Mouse (Mus musculus) splenic B cell, adult 2 months (primary cell): ENCODE results near the gene Gm7075.
"Not testable (repeated sequence)": the region's sequence is repeated elsewhere in the genome, so short reads cannot be mapped to it uniquely, and the experiment has no call there.

Experiments used
- DNase-seq: peaks from one replicate; pipeline ENCODE4 v3.0.0-alpha.2; 2011; ENCODE audit warnings: low read depth, low spot score
- H3K27me3 ChIP-seq: 2 replicates; pipeline ENCODE4 v1.6.1; 2012; ENCODE audit warnings: mild to moderate bottlenecking, low read length, moderate library complexity, mixed read lengths; ENCODE audit not compliant: control insufficient read depth, poor library complexity, insufficient read depth, severe bottlenecking
- H3K36me3 ChIP-seq: 2 replicates; pipeline ENCODE4 v1.6.1; 2012; ENCODE audit warnings: mild to moderate bottlenecking, low read length, moderate library complexity, mixed read lengths; ENCODE audit not compliant: control insufficient read depth, poor library complexity, insufficient read depth, severe bottlenecking

Gm7075 gene

DNA sequence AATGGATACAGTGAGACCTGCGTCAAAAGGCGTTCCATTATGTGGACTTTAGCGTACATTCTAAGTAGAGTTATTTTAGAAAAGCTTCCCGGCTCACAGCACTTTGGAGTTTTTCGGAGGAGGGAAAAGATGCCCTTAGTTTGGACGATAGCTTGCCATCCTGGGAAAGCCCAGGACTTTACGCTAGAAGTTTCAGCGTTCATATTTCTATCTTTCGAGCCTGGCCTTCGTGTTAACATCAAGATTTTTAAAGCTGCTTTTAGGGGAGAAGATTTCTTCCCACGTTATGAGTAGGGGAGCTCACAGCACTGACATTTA, 7.4 kb upstream of the Gm7075 start:
- Histone ChIP-seq H3K36me3 (no peaks in the 10 kb centered on the region), H3K27me3 (no peaks in the 10 kb centered on the region)
- no peak for DNase-seq

DNA sequence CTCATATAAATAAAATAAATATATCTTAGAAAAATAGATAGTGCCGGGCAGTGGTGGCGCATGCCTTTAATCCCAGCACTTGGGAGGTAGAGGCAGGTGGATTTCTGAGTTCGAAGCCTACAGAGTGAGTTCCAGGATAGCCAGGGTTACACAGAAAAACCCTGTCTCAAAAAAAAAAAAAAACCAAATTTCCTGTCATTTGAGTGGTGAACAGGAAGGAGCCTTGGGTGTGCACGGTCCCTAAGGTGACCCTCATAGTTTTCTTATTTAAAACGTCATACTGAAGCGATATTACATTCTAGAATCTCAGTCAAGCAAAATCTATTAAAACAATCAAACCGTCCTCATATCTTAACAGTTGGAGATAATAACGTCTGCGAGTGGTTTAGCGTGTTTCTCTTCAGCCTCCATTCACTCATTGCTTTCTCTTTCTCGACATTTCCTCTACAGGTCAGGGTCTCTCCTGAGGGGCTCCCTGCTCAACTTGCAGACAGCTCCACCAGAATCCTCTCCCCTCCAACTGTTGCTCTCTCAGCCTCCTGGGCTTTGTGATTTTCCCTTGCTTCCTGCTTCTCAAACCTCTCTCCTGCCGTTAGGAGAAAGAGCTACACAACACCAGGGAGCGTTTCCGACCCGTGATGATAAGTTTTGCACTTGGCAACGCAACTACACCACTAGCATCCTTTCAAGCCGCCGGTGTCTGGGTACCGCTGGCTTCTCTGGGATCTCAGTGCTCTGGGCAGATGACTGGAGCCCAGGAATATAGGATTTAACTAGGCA, 6.8 kb upstream of the Gm7075 start:
- Histone ChIP-seq H3K27me3 (no peaks in the 10 kb centered on the region), H3K36me3 (no peaks in the 10 kb centered on the region)
- peak; percentile 48 for DNase-seq

DNA sequence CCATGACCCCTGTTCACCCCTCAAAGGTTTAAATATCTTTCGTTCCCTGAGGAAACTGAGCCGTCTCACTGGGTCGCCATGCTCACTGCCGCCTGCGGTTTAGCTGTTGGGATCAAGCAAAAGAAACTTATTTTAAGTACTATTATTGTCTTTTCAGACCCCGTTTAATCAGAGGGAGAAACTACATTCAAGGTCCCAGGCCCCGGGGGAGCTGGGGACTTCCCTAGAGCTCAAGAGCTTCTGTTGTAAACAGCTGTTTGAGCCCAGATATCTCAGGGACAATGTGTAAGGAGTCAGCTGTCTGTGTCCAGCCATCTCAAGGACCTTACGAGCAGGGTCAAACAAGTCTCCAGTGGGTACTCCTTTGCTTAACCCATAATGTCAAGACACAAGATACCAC, 5.6 kb upstream of the Gm7075 start:
- no peaks in the 10 kb centered on the region for H3K36me3 ChIP-seq
- no peaks in the 10 kb centered on the region for H3K27me3 ChIP-seq
- DNase-seq, result no peak

DNA sequence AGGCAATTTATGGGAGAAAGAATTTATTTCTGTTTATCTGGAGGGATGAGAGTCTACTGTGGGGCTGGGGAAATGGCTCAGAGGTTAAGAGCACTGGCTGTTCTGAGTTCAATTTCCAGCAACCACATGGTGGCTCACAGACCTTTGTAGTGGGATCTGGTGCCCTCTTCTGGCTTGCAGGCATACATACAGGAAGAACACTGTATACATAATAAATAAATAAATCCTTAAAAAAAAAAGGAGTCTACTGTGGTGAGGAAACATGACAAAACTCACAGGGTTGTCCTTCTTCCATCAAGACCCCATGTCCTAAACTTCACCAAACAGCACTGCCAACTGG, 2.9 kb upstream of the Gm7075 start:
- DNase-seq, result peak; percentile 78

DNA sequence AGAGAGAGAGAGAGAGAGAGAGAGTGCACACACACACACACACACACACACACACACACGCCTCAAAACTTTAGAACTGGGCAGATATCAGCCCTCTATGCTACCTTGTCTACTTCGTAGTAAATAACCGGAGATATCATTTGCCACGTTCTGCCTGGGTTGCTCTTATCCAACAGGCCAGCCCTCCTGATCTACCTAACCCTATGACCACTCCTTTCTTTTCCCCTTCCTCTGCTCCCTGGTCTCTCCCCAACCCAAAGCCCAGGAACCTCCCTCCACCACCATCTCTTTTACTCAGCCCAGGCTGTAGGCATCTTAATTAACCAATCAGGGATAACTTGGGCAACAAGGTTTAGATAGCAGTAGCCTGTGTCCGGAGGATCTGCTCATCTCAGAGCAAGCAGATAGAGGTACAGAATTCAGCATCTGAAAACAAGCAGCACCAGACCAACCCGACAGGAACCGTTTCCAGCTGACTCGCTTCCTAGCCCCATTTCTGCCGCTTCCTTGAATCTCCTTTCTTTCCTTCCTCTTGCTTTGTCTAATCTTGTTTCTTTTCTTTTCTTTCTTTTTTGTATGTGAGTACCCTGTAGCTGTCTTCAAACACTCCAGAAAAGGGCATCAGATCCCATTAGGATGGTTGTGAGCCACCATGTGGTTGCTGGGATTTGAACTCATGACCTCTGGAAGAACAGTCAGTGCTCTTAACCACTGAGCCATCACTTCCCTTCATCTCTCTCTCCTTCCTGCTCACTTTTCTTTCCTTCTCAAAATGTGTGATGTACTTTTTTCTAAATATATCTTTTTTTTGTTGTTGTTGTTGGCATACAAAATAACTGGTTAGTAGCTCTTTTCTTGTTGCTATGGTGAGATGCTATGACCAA, 2.2 kb upstream of the Gm7075 start:
- Histone ChIP-seq H3K36me3 (no peaks in the 10 kb centered on the region), H3K27me3 (no peaks in the 10 kb centered on the region)
- DNase-seq, result no peak

More for the DNA sequence above, 2.9 kb upstream of the Gm7075 start:
- Histone ChIP-seq H3K36me3 (no peaks in the 10 kb centered on the region), H3K27me3 (no peaks in the 10 kb centered on the region)

DNA sequence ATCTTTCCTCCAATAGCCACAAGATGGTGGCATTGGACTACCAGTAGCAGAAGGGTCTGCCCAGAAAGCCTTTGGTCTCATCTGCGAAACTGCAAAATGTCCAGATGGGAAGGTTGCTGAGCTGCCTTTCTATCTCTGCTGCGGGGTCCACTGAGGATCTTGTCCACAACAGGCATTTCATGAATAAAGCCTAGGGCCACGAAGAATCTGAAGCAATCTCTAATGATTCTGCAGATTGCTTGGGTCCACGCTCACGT, 1.1 kb upstream of the Gm7075 start:
- H3K27me3 ChIP-seq, result no peaks in the 10 kb centered on the region
- no peak for DNase-seq
- H3K36me3 ChIP-seq, result no peaks in the 10 kb centered on the region

DNA sequence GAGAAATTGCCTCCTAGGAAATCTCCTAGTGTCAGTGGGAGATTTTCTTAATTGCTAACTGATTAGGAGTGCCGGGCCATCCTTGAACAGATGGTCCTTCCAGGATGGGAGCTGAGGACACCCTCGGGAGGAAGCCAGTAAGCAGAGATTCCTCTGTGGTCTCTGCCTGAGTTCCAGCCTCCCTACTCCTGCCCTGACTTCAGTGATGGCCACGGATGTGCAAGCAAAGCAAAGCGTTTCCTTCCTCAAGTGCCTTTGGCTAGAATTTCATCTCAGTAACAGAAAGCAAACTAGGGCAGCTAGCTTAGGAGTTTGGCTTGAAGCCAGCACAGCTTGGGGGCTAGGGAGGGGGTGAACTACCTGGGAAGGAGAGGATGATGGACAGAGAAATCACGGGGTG, 4.5 kb downstream of the Gm7075 start:
- no peak for DNase-seq
- Histone ChIP-seq H3K27me3 (no peaks in the 10 kb centered on the region), H3K36me3 (no peaks in the 10 kb centered on the region)

DNA sequence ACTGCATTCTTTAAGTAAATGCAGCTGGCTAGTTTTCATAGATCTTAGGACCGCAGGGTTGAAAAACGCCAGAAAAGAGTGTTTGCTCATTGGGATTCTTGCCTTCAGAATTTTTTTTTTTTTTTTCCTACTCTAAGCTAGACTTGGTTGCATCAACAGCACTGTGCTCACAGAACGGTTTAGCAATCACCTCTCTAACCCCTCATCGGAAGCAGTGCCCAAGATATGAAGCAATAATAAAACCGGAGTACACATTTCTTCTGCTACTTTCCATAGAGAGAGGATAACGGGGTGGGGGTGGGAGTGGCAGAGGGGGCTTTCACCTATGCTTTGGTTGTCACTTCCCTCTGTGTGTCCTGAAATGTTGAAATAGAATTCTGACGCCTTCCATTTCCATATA, 5.7 kb downstream of the Gm7075 start:
- Histone ChIP-seq H3K36me3 (no peaks in the 10 kb centered on the region), H3K27me3 (no peaks in the 10 kb centered on the region)
- no peak for DNase-seq

DNA sequence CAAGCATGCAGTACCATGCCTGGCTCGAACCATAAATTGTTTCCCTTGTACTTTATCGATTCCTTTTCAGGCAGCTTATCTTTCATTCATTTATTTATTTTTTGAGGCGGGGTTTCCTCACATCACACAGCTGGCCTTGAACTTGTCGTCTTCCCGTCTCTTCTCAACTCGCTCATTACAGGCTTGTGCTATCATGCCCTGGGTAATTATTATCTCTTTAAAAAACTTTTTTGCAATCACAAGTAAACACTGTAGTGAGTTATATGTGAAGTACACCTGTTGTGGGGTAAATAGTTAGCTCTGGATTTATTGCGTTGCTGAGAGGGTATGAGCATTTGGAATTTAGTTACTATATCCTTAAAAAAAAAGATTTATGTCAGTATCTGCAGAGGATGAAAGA, 6.3 kb downstream of the Gm7075 start:
- Histone ChIP-seq H3K36me3 (no peaks in the 10 kb centered on the region), H3K27me3 (no peaks in the 10 kb centered on the region)
- DNase-seq, result no peak

DNA sequence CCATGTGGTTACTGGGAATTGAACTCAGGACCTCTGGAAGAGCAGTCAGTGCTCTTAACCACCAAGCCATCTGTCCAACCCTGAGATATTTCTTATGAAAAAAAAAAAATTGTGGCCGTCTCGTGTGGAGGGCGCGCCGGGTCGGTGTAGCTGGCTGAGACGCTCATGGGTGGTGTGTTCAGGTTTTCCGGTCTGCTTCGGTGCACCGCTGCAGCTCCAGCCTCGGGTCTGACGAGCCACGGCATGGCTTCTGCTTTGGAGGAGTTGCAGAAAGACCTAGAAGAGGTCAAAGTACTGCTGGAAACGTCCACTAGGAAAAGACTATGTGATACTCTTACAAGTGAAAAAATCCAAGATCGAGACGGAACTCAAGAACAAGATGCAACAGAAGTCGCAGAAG, 8.8 kb downstream of the Gm7075 start:
- no peaks in the 10 kb centered on the region for H3K27me3 ChIP-seq
- no peaks in the 10 kb centered on the region for H3K36me3 ChIP-seq
- no peak for DNase-seq

DNA sequence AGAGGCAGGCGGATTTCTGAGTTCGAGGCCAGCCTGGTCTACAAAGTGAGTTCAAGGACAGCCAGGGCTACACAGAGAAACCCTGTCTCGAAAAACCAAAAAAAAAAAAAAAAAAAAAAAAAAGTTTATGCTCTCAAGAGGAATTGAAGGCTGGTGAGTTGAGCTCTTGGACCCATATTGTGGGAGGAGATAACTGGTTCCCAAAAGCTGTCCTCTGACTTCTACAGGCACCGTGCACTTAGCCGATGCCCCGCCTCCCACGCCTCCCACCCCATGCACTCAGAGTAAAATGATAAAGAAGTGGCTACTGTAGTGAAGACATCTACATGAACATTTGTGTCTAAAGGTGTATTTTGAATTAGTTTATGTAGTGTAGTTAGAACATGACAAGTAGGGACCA, 9.9 kb downstream of the Gm7075 start:
- not testable (repeated sequence) for DNase-seq, H3K36me3 ChIP-seq, H3K27me3 ChIP-seq

DNA sequence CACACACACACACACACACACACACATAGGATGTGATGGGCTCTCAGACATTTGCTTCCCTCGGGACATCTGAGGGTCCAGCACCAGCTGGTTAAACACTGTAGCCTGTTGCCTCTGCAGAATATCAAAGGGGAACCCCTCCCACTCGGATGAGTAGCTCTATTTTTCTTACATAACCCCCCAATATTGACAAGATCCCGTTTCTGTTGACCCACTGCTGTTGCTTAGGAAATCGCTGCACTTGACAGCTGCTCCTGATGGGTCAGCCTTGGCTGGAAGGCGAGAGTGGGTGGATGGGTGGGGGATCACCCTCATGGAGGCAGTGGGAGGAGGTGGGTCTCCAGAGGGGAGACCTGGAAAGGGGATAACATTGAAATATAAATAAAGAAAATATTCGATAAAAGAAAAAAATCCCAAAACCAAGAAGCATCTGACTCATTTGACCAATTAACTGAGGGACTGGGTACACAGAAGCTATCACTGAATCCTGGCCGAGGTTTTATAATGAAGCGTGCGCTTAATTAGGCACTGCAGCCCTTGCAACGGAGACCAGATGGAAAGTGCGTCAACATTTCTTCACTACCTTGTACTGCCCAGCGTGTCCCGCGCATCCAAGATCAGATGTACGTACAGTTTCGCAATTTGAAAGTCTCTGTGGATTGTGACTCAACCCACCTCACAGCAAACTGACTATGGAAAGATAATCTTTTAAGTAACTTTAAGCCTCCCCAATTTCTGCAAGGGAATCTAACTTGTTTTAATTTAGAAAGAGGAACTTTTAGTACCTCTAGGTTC, 11.2 kb downstream of the Gm7075 start:
- H3K27me3 ChIP-seq, result no peaks in the 10 kb centered on the region
- H3K36me3 ChIP-seq, result no peaks in the 10 kb centered on the region
- DNase-seq, result no peak

DNA sequence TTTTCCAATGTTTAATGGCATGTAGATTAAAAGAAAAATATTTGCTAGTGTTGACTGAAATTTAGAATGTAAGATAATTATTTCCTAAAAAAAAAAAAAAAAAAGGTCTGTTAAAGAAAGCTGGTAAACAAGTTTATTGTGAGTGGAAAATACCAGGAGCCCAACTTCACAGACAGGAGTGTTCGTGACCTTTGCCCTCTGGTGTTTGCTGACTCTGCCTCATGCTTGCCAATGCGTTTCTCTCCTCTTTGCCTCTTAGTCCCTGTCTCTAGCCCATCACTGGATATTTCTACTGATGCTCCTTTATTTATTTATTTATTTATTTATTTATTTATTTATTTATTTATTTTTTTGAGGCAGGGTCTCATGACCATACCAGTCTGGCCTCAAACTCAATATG, 18.0 kb downstream of the Gm7075 start:
- Histone ChIP-seq H3K27me3 (no peaks in the 10 kb centered on the region), H3K36me3 (no peaks in the 10 kb centered on the region)
- DNase-seq, result no peak

DNA sequence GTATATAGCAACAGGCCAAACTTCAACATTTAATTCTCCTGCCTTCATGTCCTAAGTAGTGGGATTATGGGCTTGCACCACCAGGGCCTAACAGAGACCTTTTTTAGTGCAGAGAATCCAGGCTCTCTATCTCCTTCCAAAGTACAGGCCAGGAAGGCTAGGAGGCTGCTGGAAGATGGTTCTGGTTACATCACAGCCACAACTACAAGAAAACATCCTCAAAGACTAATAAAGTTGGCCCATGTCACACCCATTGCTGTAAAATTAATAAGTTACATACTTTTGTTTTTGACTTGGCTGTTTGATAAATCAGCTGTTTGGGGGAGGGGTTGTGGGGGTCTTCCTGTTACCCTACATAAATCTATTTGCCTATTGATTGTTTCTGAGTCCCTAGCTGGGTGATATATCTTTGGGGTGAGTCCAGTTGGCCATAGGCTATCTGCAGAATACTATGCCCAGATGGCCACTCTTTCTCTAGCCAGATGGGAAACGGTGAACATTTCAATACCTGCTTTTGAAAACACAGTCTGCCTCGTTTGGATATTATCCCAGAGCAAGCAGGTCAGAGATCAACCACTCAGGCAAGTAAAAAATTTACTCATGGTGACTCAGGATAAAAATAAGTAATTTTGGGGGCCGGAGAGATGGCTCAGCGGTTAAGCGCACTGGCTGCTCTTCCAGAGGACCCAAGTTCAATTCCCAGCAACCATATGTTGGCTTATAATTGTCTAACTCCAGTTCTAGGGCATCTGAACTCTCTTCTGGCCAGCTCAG, 18.7 kb downstream of the Gm7075 start:
- H3K27me3 ChIP-seq, result no peaks in the 10 kb centered on the region
- no peaks in the 10 kb centered on the region for H3K36me3 ChIP-seq
- no peak for DNase-seq

DNA sequence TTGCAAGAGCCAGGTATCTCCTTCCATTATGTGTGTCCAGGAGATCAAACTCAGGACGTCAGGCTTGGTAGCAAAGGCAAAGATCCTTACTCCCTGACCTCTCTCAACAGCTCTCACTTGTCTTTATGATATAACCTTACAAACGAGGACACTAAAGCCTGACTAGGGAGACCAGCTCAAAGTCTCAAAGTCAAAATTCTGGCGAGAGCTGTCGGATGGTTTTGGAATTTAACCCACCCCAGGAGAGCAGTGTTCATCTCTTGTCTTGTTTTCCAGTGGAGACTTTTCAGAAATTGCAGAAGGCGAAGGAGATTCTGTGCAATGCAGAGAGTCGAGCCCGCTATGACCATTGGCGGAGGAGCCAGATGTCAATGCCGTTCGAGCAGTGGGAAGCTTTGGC, 24.6 kb downstream of the Gm7075 start:
- Histone ChIP-seq H3K36me3 (no peaks in the 10 kb centered on the region), H3K27me3 (no peaks in the 10 kb centered on the region)
- no peak for DNase-seq
